Mouse (Mus musculus) brown adipose tissue, adult 24 weeks (tissue): Measurements from ENCODE around the gene Olfr573-ps1. TPM values are rescaled to one million over a fixed set of nuclear protein-coding genes. Genes with fewer than 3 reads are reported as not detected.

ENCODE experiments used
- H3K27ac ChIP-seq: fragments of 200-500 bp; replicated peaks from 2 replicates; pipeline ENCODE4 v1.5.1; 2012; ENCODE audit warnings: low read depth, mild to moderate bottlenecking, low read length
- H3K4me1 ChIP-seq: fragments of 200-500 bp; 2 replicates; pipeline ENCODE4 v1.6.1; 2012; ENCODE audit warnings: low read length, mixed read lengths; ENCODE audit not compliant: control insufficient read depth, insufficient read depth, insufficient read length
- H3K4me3 ChIP-seq: fragments of 200-500 bp; 2 replicates; pipeline ENCODE4 v1.5.1; 2012; ENCODE audit warnings: low read depth, mild to moderate bottlenecking, low read length, moderate library complexity; ENCODE audit not compliant: insufficient read depth
- polyA plus RNA-seq: library from polyadenylated mRNA; stranded (reverse); fragments of >200 nt; gene quantifications from 2 replicates; pipeline ENCODE4 v1.2.4, GENCODE M21; 2012; ENCODE audit not compliant: missing spikeins, insufficient read depth, insufficient read length

Gene Olfr573-ps1
- not detected in 2 replicates for polyA plus RNA-seq

DNA sequence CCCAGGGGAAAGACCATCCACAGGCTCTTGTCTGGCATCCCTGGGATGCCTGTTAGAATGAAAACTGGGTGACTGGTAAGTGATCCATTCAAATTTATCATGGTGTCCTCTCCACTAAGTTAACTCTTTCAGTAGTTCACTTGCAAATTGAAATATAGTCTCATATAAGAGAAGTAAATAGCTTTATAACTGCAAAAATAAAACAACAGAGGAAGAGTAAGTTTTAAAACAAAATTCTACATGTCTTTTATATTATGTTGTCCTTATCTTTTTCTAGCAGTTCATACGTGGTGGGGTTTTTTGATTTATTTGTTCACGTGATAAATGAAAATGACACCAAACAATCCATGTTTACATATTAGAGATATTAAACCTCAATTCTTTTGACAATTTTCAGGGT lies at the start of gene Olfr573-ps1:
Gene Olfr573-ps1, minus strand, starts transcription at position 101 of the 400 bp plus-strand sequence.
- H3K27ac ChIP-seq: no peak within 1 kb of the TSS
- H3K4me1 ChIP-seq: no peaks in the 10 kb centered on the region
- H3K4me3 ChIP-seq: no peak within 1 kb of the TSS

DNA sequence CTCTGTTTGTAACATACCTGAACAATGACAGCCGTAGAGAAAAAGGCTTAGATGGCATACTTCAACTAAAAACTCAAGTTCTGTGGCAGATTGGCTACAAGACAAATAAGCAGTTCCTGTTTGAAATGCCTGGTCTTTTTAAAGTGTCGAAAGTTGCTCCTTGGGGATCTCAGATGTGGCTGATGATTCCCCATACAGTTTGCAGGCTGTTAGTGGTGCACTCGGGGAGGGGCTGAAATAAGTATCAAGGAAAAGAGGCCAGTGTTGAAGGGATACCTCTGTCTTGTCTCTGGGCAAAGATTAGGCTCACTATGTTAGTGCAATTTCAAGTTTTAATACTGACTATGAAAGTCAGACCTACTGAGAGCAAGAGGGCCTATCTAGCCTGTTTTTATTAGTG lies 46.8 kb upstream of the Olfr573-ps1 start, which contains the start of gene Olfr578:
Gene Olfr578, minus strand, starts transcription at position 101 of the 400 bp plus-strand sequence.
- no peak within 1 kb of the TSS for H3K27ac ChIP-seq
- H3K4me3 ChIP-seq: no peak within 1 kb of the TSS
- no peaks in the 10 kb centered on the region for H3K4me1 ChIP-seq

- H3K4me3 ChIP-seq: no peak within 1 kb of the TSS
- no peak within 1 kb of the TSS for H3K27ac ChIP-seq
Observed at GRCm38 (mm10) chr7:102975843-102976242, 33.5 kb upstream of the Olfr573-ps1 start, which contains the start of gene Olfr577. Gene Olfr577, minus strand, starts transcription at chr7:102975943.

DNA sequence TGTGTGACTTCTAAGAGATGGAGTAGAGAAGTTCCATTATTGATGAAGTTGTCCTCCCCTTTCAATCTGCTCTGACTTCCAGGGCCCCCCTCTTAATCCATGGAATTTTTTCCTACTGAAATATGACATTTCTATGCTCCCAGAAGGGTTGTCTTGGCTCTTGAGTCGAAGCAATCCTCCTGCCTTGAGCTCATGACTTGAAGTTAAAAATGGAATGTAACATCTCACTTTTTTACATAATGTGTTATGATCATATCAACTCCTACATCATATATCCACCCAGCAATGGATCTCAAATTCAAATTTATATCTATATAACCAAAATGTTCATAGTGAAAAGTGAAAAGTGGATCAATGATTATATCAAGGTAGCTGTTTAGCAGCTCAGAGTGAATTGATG lies 32.0 kb upstream of the Olfr573-ps1 start:
- Histone ChIP-seq H3K27ac (no peak overlapping the region), H3K4me1 (no peaks in the 10 kb centered on the region), H3K4me3 (no peak overlapping the region)

More at GRCm38 (mm10) chr7:102975843-102976242, 33.5 kb upstream of the Olfr573-ps1 start, which contains the start of gene Olfr577:
- no peaks in the 10 kb centered on the region for H3K4me1 ChIP-seq

DNA sequence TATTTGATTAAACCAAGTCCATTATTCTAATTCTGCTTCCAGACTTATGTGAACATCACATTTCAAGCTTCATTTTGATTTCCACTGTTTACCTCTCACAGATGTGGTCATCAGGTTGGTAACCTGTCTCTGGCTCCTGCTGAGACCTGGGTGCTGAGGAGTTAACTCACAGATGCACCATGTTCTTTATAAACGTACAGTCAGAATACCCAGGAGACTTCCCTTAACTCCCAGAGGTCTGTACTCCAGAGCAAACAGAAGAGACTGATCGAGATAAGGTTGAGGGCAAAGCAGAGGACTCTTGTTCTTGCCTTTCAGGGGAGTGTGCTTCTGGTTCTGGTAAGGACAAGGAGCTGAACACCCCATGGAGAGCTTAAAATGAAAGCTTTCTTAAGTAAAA lies 20.0 kb upstream of the Olfr573-ps1 start, which contains the start of gene Olfr576:
Gene Olfr576, plus strand, starts transcription at position 301 of the 400 bp plus-strand sequence.
- no peaks in the 10 kb centered on the region for H3K4me1 ChIP-seq
- H3K4me3 ChIP-seq: no peak within 1 kb of the TSS
- no peak within 1 kb of the TSS for H3K27ac ChIP-seq

GRCm38 (mm10) chr7:102958593-102958992 lies 16.2 kb upstream of the Olfr573-ps1 start, which contains the start of gene Olfr575:
Gene Olfr575, minus strand, starts transcription at chr7:102958775.
- Histone ChIP-seq H3K4me3 (no peak within 1 kb of the TSS), H3K27ac (no peak within 1 kb of the TSS), H3K4me1 (no peaks in the 10 kb centered on the region)

DNA sequence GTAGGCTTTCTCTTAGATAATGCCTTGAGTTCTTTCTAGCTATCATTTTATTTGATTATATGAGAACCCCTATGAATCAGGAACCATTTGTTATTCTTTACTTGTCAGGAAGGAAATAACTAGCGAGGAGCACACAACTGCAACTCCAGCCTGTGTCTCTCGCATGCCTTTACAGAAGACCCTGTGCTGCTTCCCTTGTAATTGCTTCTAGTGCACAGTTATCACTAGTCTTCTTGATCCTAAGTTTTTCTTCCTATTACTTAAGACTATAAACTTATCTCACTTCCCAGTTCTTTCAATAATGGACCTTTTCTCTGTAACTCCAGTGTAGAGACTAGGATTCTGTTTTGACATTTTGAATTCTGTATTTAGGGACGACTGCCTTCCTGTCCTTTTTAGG lies 15.8 kb upstream of the Olfr573-ps1 start:
- H3K4me3 ChIP-seq: no peak overlapping the region
- H3K4me1 ChIP-seq: no peaks in the 10 kb centered on the region

GRCm38 (mm10) chr7:102950732-102951131 lies 8.4 kb upstream of the Olfr573-ps1 start:
- H3K27ac ChIP-seq: no peak overlapping the region
- no peaks in the 10 kb centered on the region for H3K4me1 ChIP-seq
- no peak overlapping the region for H3K4me3 ChIP-seq

More for the DNA sequence above, 15.8 kb upstream of the Olfr573-ps1 start:
- no peak overlapping the region for H3K27ac ChIP-seq

DNA sequence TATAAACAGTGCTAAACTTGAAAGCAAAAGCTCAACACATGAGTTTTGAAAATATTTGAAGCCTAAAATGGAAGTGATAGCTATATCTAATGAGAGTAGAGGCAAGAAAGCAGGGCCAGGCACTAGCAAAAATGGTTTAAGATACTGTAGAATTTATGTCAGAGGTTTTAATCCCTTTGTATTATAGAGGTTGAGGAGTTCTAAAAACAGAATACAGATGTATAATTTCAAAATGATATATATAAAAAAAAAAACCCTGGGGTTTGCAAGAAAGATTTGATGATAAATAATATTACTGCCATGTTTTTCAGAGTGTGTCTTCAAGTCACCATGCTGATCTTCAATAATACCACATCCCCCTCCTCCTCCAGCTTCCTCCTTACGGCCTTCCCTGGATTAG lies 5.8 kb upstream of the Olfr573-ps1 start, which contains the start of gene Olfr574:
Gene Olfr574, plus strand, starts transcription at position 301 of the 400 bp plus-strand sequence.
- H3K27ac ChIP-seq: no peak within 1 kb of the TSS

GRCm38 (mm10) chr7:102943417-102943816 lies 1.0 kb upstream of the Olfr573-ps1 start:
- Histone ChIP-seq H3K27ac (no peak overlapping the region), H3K4me1 (no peaks in the 10 kb centered on the region), H3K4me3 (no peak overlapping the region)

More for the DNA sequence above, 5.8 kb upstream of the Olfr573-ps1 start, which contains the start of gene Olfr574:
- no peak within 1 kb of the TSS for H3K4me3 ChIP-seq
- no peaks in the 10 kb centered on the region for H3K4me1 ChIP-seq

DNA sequence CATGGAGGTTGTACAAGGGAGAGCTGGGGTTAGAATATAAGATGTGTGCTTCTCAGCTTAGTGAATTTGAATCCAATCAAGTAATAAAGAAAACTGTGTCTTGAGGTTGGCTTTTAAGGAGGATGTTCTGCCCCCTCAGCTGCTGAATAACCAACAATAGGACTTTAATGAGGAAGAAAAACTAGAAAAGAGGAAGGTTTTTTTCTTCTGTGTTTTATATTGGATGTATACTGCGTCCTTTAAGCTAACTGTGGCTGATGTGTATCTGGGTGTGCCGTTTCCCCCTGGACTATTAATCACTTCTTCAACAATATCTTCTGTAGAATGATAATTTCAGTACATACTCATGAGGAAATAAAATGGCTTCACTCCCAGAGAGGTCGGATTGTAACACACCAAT lies 15.3 kb downstream of the Olfr573-ps1 start:
- no peak overlapping the region for H3K27ac ChIP-seq
- H3K4me1 ChIP-seq: no peaks in the 10 kb centered on the region
- no peak overlapping the region for H3K4me3 ChIP-seq

DNA sequence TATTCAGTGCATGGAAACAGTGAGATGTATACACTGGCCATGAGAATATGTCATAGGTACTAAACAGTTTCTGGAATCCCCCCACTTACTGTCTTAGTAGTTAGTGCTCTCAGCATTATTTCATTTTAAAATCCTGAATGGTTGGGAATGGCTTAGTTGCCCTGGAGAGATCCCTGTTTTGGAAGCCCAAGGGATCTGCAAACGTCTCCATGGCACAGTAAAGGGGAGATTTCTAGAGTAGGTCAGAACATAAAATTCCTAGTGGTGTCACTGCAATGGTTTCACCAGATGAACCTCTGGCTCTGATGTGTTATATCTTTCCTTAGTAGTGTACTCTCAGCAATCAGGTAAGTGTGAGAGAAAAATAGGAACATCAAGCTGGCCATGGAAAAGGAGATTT lies 18.3 kb downstream of the Olfr573-ps1 start, which contains the start of gene Olfr572:
Gene Olfr572, plus strand, starts transcription at position 301 of the 400 bp plus-strand sequence.
- Histone ChIP-seq H3K4me3 (no peak within 1 kb of the TSS), H3K4me1 (no peaks in the 10 kb centered on the region), H3K27ac (no peak within 1 kb of the TSS)

DNA sequence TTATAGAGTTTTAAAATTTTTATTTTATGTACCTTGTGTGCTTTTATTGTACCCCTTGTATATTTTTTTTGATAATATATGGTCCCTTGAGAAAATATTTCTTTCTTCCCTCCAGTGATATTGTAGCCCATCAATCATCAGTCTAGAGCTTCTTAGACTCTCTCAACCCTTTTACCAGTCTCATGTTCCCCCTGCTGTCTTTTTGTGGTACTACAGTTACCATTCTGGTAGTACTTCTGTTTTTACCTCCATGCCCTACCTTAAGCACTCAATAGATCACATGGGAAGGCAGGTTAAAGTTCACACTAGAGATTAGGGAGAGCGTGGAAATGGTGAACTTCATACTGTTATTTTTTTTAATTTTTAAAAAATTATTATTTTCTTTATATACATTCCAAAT lies 22.7 kb downstream of the Olfr573-ps1 start:
- H3K4me3 ChIP-seq: no peak overlapping the region
- no peak overlapping the region for H3K27ac ChIP-seq
- no peaks in the 10 kb centered on the region for H3K4me1 ChIP-seq

DNA sequence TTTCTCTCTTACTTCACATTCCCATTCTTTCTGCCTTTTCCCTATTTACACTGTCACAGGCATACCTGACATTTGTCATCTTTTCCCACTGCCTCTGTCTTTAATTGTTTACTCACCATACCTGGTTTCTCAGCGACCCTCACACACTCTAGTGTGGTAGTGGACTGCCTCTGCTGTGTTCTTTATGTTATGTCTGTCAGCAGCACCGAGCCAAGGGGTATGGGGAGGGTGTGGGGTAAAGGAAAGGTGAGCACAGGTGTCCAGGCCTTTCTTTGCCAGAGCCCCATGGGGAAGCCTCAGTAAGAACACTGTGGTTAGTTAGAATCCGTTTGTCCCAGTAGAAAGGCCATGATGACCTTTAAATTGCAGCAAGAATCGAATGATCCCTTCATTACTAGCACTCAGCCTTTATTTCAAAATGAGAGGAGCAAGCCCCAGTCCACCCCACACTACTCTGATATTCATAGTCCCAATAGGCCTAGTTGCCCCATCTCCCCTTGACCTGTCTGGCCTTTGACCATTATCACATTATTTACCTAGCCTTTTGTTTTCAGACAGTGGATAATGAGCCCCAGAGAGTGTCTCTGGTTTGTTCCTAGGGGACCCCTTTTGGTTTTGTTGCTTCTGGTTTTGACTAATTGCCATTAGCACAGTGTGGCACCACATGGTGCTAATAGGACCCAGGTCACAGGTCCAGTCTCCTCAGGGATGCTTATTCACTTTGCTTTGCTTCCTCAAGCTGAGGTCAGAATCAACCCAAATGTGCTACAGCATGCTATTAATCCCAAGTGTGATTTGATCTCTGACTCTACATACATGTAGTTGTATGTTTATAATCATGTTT lies 25.1 kb downstream of the Olfr573-ps1 start, which contains the start of gene Olfr571:
Gene Olfr571, minus strand, starts transcription at position 505 of the 844 bp plus-strand sequence.
- H3K27ac ChIP-seq: no peak within 1 kb of the TSS
- no peaks in the 10 kb centered on the region for H3K4me1 ChIP-seq
- no peak within 1 kb of the TSS for H3K4me3 ChIP-seq

GRCm38 (mm10) chr7:102916405-102916804 lies 26.0 kb downstream of the Olfr573-ps1 start:
- no peak overlapping the region for H3K27ac ChIP-seq

More at GRCm38 (mm10) chr7:102916405-102916804, 26.0 kb downstream of the Olfr573-ps1 start:
- Histone ChIP-seq H3K4me3 (no peak overlapping the region), H3K4me1 (no peaks in the 10 kb centered on the region)
